Mouse (Mus musculus): ENCODE results near the gene Rph3al. TPM values are rescaled to one million over a fixed set of nuclear protein-coding genes. Genes with fewer than 3 reads are reported as not detected.

Gene Rph3al
- polyA plus RNA-seq, 1 experiment from 2014 or later = 18.0 TPM

DNA sequence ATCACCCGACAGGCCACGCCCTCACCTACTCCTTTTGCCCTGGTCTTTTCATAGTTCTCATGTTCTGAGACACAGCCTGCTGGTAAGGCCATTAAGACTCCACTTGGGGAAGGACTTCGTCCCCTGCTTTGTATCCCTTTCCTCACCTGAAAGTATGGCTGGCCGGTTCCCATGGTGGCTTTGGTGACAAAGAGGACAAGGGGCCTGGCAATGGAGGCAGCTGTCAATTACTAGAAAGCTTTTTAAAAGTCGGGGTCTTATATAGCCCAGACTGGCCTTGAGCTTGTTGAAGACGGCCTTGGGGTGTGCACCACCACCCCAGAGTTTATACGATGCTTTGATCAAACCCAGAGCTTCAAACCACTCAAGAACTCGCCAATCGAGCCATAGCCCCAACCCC, 39.7 kb downstream of the Rph3al start:
- Histone ChIP-seq H3K27ac (ENCODE audit: low read length) (no peak overlapping the region), H3K9ac (replicated peaks; ENCODE audit: low read length) (no peak overlapping the region), H3K4me3 (ENCODE audit: low read length) (no peak overlapping the region), H3K27me3 (ENCODE audit: insufficient read depth, low read length) (no peaks in the 10 kb centered on the region), H3K9me3 (ENCODE audit: low read length) (no peaks in the 10 kb centered on the region), H3K36me3 (ENCODE audit: insufficient read depth, low read length) (no peaks in the 10 kb centered on the region), H3K4me1 (ENCODE audit: insufficient read depth, low read length) (peaks cover 13% of the 10 kb centered on the region), H3K4me2 (replicated peaks; ENCODE audit: low read depth, low read length) (no peak overlapping the region)
- ATAC-seq (ENCODE audit: low FRiP score, low TSS enrichment) = no peak
- WGBS = 92% methylated on average over 9 of the region's 9 CpGs

DNA sequence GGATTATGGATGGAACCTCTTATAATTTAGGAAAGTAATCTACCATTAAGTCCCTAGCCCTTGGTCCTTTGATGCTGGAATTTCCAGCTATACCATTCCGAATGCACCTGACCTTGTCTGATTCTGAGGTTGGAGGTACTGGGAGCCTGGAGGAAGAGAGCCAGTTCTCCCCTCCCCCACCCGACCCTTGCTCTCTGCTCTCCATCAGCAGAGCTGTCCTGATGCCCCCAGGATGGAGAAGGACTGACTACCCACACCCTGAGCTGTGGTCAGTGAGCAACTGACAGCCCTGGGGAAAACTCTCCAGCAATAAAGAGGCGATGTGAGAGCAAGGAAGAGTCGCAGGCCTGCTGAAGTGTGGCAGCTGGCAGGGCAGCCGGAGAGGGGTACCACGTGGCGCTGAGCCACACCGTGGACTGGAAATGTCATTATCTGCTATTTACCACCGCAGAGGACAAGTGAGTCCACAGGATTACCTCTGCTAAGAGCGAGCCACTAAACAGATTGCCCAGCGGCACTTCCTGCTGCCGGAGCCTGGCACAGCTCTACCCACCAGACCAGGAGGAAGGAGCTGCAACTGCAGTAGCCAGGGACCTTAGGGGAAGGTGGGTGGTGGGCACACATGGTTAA, 43.3 kb downstream of the Rph3al start:
- Histone ChIP-seq H3K27ac (ENCODE audit: low read length) (no peak overlapping the region), H3K4me1 (ENCODE audit: insufficient read depth, low read length) (peaks cover 13% of the 10 kb centered on the region), H3K9ac (replicated peaks; ENCODE audit: low read length) (no peak overlapping the region), H3K27me3 (ENCODE audit: insufficient read depth, low read length) (no peaks in the 10 kb centered on the region), H3K36me3 (ENCODE audit: insufficient read depth, low read length) (no peaks in the 10 kb centered on the region), H3K4me2 (replicated peaks; ENCODE audit: low read depth, low read length) (no peak overlapping the region), H3K4me3 (ENCODE audit: low read length) (no peak overlapping the region), H3K9me3 (ENCODE audit: low read length) (no peaks in the 10 kb centered on the region)
- WGBS = 60% methylated on average over 12 of the region's 12 CpGs
- peak; percentile 72 for ATAC-seq (ENCODE audit: low FRiP score, low TSS enrichment)

DNA sequence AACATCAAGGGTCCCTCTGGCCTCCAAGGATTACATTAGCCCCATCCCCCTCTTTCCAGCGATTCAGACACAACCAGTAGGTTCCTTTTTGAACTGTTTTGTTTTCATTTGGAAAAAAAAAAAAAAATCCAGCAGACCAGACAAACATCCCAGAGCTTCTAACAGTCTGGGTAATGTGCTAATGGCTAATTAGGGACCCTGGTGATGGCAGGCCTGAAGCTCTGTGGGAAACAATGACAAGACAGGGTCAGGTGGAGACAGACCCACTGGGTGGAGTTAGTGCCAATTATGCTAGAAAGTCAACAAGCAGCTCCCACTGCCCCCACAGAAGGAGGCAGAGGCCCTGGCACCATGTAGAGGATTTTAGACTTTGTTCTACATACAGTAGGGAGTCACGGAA, 44.3 kb downstream of the Rph3al start:
- H3K36me3 ChIP-seq (ENCODE audit: insufficient read depth, low read length) = no peaks in the 10 kb centered on the region
- 56% methylated on average over 2 of the region's 2 CpGs for WGBS
- no peak for ATAC-seq (ENCODE audit: low FRiP score, low TSS enrichment)

GRCm38 (mm10) chr11:75887349-75887748, 50.9 kb downstream of the Rph3al start:
- Histone ChIP-seq H3K9me3 (ENCODE audit: low read length) (no peaks in the 10 kb centered on the region), H3K9ac (replicated peaks; ENCODE audit: low read length) (no peak overlapping the region), H3K4me3 (ENCODE audit: low read length) (no peak overlapping the region), H3K4me1 (ENCODE audit: insufficient read depth, low read length) (no peaks in the 10 kb centered on the region), H3K27me3 (ENCODE audit: insufficient read depth, low read length) (no peaks in the 10 kb centered on the region), H3K4me2 (replicated peaks; ENCODE audit: low read depth, low read length) (no peak overlapping the region), H3K36me3 (ENCODE audit: insufficient read depth, low read length) (no peaks in the 10 kb centered on the region), H3K27ac (ENCODE audit: low read length) (no peak overlapping the region)
- 85% methylated on average over 3 of the region's 3 CpGs for WGBS
- no peak for ATAC-seq (ENCODE audit: low FRiP score, low TSS enrichment)

More for the DNA sequence above, 44.3 kb downstream of the Rph3al start:
- Histone ChIP-seq H3K9me3 (ENCODE audit: low read length) (no peaks in the 10 kb centered on the region), H3K4me2 (replicated peaks; ENCODE audit: low read depth, low read length) (no peak overlapping the region), H3K4me3 (ENCODE audit: low read length) (no peak overlapping the region), H3K27ac (ENCODE audit: low read length) (no peak overlapping the region; the same call in 1 of the 2 replicates), H3K9ac (replicated peaks; ENCODE audit: low read length) (no peak overlapping the region), H3K27me3 (ENCODE audit: insufficient read depth, low read length) (no peaks in the 10 kb centered on the region), H3K4me1 (ENCODE audit: insufficient read depth, low read length) (peaks cover 13% of the 10 kb centered on the region)

DNA sequence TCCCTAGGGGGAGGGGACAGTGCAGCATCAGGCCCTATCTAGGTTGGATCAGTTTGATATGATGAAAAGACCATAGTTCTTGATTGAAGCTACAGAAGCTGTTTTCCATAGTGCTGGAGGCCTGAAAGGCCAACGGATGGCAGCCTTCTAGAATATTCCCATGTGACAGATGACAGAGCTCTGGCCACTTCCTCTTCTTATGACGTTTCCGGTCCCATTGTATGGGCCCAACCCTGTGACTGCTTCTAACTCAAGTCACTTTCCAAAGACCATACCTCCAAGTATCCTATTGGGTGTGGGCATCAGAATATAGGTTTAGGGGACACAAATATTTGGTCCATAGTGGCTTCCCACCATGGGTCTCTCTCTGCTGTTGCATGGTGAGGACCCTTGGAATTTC, 57.0 kb downstream of the Rph3al start:
- Histone ChIP-seq H3K9ac (replicated peaks; ENCODE audit: low read length) (no peak overlapping the region), H3K27ac (ENCODE audit: low read length) (no peak overlapping the region), H3K4me2 (replicated peaks; ENCODE audit: low read depth, low read length) (no peak overlapping the region), H3K27me3 (ENCODE audit: insufficient read depth, low read length) (no peaks in the 10 kb centered on the region), H3K36me3 (ENCODE audit: insufficient read depth, low read length) (no peaks in the 10 kb centered on the region), H3K4me1 (ENCODE audit: insufficient read depth, low read length) (peaks cover 32% of the 10 kb centered on the region), H3K9me3 (ENCODE audit: low read length) (no peaks in the 10 kb centered on the region), H3K4me3 (ENCODE audit: low read length) (no peak overlapping the region)
- no peak for ATAC-seq (ENCODE audit: low FRiP score, low TSS enrichment)
- 74% methylated on average over 3 of the region's 3 CpGs for WGBS

DNA sequence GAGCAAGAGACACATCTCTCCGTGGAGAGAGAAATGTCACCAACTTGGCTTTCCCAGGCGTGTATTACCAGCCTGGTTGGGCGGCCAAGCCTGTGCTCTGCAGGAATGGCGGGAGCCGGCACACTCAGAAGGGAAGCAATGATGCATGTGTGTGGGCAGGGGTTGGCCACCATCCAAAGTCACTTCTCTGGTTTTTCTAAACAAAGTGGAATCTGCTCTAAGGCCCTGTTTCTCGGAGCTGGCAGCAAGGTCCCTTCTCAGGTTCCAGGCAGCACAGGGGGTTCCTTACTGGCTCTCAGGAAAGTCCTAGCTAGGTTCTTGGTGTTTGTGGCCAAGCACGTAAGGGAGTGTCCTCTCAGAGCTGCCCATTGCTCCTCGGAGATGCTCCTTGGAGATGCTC, 58.2 kb downstream of the Rph3al start:
- H3K4me3 ChIP-seq (ENCODE audit: low read length) = no peak overlapping the region
- H3K9me3 ChIP-seq (ENCODE audit: low read length) = no peaks in the 10 kb centered on the region
- H3K9ac ChIP-seq (replicated peaks; ENCODE audit: low read length) = no peak overlapping the region
- H3K4me1 ChIP-seq (ENCODE audit: insufficient read depth, low read length) = peaks cover 35% of the 10 kb centered on the region
- H3K27ac ChIP-seq (ENCODE audit: low read length) = peak overlapping the region; percentile 63
- H3K36me3 ChIP-seq (ENCODE audit: insufficient read depth, low read length) = no peaks in the 10 kb centered on the region
- ATAC-seq (ENCODE audit: low FRiP score, low TSS enrichment) = peak; percentile 79
- H3K4me2 ChIP-seq (replicated peaks; ENCODE audit: low read depth, low read length) = no peak overlapping the region
- H3K27me3 ChIP-seq (ENCODE audit: insufficient read depth, low read length) = no peaks in the 10 kb centered on the region
- 31% methylated on average over 8 of the region's 8 CpGs for WGBS

DNA sequence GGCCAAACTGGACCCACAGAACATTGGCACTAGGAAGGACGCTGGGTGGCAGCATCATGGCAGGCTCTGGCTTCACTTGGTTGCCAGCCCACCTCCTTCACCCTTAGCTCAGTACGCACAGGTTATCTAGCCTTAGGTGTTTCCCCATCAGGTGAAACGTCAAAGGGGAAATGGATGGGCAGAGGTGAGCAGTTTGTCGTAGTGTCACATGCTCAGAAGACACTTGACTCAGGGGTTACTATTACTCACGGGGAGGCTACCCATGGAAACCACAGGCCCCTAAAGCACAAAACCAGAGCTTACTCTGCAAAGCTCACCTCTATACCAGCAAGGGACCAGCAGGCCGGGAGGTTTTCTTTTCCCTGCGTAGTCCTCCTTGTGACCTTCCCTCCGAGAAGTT, 59.8 kb downstream of the Rph3al start:
- no peaks in the 10 kb centered on the region for H3K9me3 ChIP-seq (ENCODE audit: low read length)
- no peak for ATAC-seq (ENCODE audit: low FRiP score, low TSS enrichment)
- H3K4me1 ChIP-seq (ENCODE audit: insufficient read depth, low read length) = peaks cover 35% of the 10 kb centered on the region
- WGBS = 87% methylated on average over 8 of the region's 8 CpGs
- H3K27me3 ChIP-seq (ENCODE audit: insufficient read depth, low read length) = no peaks in the 10 kb centered on the region
- H3K9ac ChIP-seq (replicated peaks; ENCODE audit: low read length) = no peak overlapping the region
- H3K27ac ChIP-seq (ENCODE audit: low read length) = no peak overlapping the region
- no peak overlapping the region for H3K4me3 ChIP-seq (ENCODE audit: low read length)
- no peak overlapping the region for H3K4me2 ChIP-seq (replicated peaks; ENCODE audit: low read depth, low read length)
- H3K36me3 ChIP-seq (ENCODE audit: insufficient read depth, low read length) = no peaks in the 10 kb centered on the region

GRCm38 (mm10) chr11:75876043-75876780, 62.0 kb downstream of the Rph3al start:
- Histone ChIP-seq H3K4me3 (ENCODE audit: low read length) (no peak overlapping the region), H3K36me3 (ENCODE audit: insufficient read depth, low read length) (no peaks in the 10 kb centered on the region), H3K27ac (ENCODE audit: low read length) (no peak overlapping the region), H3K4me2 (replicated peaks; ENCODE audit: low read depth, low read length) (no peak overlapping the region), H3K27me3 (ENCODE audit: insufficient read depth, low read length) (no peaks in the 10 kb centered on the region), H3K9me3 (ENCODE audit: low read length) (no peaks in the 10 kb centered on the region), H3K4me1 (ENCODE audit: insufficient read depth, low read length) (peaks cover 34% of the 10 kb centered on the region), H3K9ac (replicated peaks; ENCODE audit: low read length) (no peak overlapping the region)
- 38% methylated on average over 15 of the region's 15 CpGs for WGBS
- no peak for ATAC-seq (ENCODE audit: low FRiP score, low TSS enrichment)

DNA sequence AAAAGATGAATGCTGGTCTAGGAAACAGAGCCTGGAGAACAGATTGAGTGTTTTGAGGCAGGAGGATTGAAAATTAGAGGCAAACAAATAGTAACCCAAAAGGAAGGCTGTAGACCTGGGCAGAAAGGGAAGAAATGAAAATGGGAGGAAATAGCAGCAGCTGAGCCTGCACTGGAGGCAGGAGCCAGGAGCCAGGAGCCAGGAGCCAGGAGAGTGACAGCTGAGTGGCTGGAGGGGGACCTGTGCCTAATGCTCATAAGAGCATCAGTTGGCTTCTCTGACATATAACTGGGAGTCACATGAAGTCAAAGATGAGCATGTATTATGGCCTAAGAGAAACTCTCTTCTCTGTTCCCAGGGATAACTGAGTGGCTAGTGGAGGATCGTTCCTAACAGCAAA, 66.5 kb downstream of the Rph3al start:
- 96% methylated on average over 1 of the region's 1 CpGs for whole genome bisulfite sequencing
- Histone ChIP-seq H3K27me3 (ENCODE audit: insufficient read depth, low read length) (no peaks in the 10 kb centered on the region), H3K9ac (replicated peaks; ENCODE audit: low read length) (no peak overlapping the region), H3K4me1 (ENCODE audit: insufficient read depth, low read length) (peaks cover 16% of the 10 kb centered on the region; the same call in 1 of the 2 replicates), H3K36me3 (ENCODE audit: insufficient read depth, low read length) (no peaks in the 10 kb centered on the region), H3K9me3 (ENCODE audit: low read length) (no peaks in the 10 kb centered on the region), H3K27ac (ENCODE audit: low read length) (no peak overlapping the region), H3K4me2 (replicated peaks; ENCODE audit: low read depth, low read length) (no peak overlapping the region), H3K4me3 (ENCODE audit: low read length) (no peak overlapping the region)
- no peak for ATAC-seq (ENCODE audit: low FRiP score, low TSS enrichment)

DNA sequence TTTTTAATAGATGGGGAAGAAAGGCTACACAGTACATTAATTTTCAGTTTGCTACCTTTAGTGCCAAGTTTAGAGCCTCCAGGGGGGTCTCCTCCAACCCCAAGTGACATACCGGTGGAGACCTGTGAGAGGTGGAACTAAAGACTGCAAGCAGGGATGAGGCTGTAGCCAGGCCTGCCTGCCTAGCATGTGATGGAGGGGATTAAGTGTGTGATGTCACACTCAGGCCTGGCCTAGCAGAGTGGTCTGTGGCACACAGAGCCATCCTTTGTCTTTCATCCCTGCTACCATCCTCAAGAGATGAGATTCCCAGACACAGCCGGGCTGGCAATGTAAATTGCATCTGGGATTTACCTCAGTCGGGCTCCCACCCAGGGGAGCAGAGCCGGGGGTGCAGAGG, 67.3 kb downstream of the Rph3al start:
- no peaks in the 10 kb centered on the region for H3K9me3 ChIP-seq (ENCODE audit: low read length)
- ATAC-seq (ENCODE audit: low FRiP score, low TSS enrichment) = no peak
- no peak overlapping the region for H3K4me3 ChIP-seq (ENCODE audit: low read length)
- H3K36me3 ChIP-seq (ENCODE audit: insufficient read depth, low read length) = no peaks in the 10 kb centered on the region
- H3K4me2 ChIP-seq (replicated peaks; ENCODE audit: low read depth, low read length) = no peak overlapping the region
- WGBS = 60% methylated on average over 4 of the region's 4 CpGs
- H3K9ac ChIP-seq (replicated peaks; ENCODE audit: low read length) = no peak overlapping the region
- H3K27me3 ChIP-seq (ENCODE audit: insufficient read depth, low read length) = no peaks in the 10 kb centered on the region
- H3K4me1 ChIP-seq (ENCODE audit: insufficient read depth, low read length) = peaks cover 15% of the 10 kb centered on the region
- H3K27ac ChIP-seq (ENCODE audit: low read length) = no peak overlapping the region

Measured in kidney, embryonic 16.5 days (tissue).